Mouse (Mus musculus) G1E (cell line): ENCODE measurements at regions not wholly inside any gene's neighbourhood (a gene's known extent, or its start where the extent isn't known, plus 50 kb on each side); places are given as distances from the start of the nearest gene placed in this dataset.

ENCODE experiments used
- CTCF ChIP-seq: IDR thresholded peaks from 2 replicates; pipeline ENCODE4 v1.5.1; 2012; ENCODE audit warnings: low read depth, low read length, inconsistent platforms, mixed read lengths
- POLR2AphosphoS5 ChIP-seq: IDR thresholded peaks from 2 replicates; pipeline ENCODE4 v1.6.1; 2012; ENCODE audit warnings: low read depth, low read length, inconsistent platforms; ENCODE audit not compliant: insufficient replicate concordance
- TAL1 ChIP-seq: conservative IDR thresholded peaks from 2 replicates; pipeline ENCODE4 v1.6.1; 2012; ENCODE audit warnings: low read depth, low read length, inconsistent platforms, mixed read lengths

GRCm38 (mm10) chr5:64486761-64487160 is 316.4 kb upstream of the Klf3 start:
- TF ChIP-seq CTCF = no peak
- no peak for TF ChIP-seq POLR2AphosphoS5
- TF ChIP-seq TAL1 = no peak
